Mouse (Mus musculus): ENCODE measurements around the gene 2310034G01Rik. TPM values are rescaled to one million over a fixed set of nuclear protein-coding genes. Genes with fewer than 3 reads are reported as not detected.

Gene 2310034G01Rik
- total RNA-seq, 1 experiment: 0.80 TPM

DNA sequence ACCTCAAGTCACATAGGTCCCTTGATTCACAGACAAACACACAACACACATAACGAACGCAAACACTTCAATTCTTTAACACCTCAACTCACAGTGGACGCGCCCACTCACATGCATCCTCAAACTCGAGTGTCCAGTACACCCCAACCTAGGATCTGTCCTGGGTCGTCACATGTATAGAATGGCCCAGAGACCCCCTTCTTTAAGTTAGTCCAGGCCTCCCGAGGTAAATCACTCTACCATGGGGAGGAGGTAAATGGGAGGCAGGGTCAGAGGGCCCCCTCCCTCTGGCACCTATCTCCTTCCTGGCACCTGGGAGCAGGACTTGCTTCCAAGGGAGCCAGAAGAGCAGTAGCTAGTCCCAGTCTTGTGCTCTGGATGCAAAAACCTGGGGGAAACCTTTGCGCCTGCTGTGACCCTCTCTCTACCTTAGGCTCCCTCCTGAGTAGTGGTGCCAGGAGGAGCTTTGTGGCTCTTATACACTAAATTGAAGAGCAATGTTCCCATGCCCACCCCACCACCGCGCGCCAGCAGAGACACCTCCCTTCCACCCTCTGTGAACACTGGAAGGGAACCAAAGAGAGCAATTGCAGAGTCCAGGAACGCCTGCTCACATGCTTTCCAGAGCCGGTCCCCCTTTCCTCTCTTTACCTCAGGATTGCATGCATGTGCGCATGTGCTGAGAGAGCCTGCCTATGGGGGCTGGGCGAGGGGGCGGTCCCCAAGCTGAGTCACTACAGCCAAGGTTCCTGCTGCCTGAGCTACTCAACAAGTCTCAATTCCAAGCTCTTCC is 31.3 kb downstream of the 2310034G01Rik start:
- Histone ChIP-seq H3K4me3 (ENCODE audit: insufficient read depth in 1 of 2, low read depth in 1 of 2, low read length in 2 of 2, poor library complexity in 1 of 2, severe bottlenecking in 1 of 2) (no peak overlapping the region; a peak in 1 of 4 replicates), H3K4me1 (ENCODE audit: control insufficient read depth in 2 of 2, insufficient read depth in 2 of 2, low read length in 2 of 2, poor library complexity in 1 of 2) (peaks cover 0 to 13% of the 10 kb centered on the region in 2 experiments; a peak in 1 of 4 replicates), H3K36me3 (ENCODE audit: control insufficient read depth, insufficient read depth, low read length, poor library complexity, severe bottlenecking) (no peaks in the 10 kb centered on the region), H3K9me3 (ENCODE audit: control insufficient read depth, insufficient read depth, low read depth, low read length) (no peaks in the 10 kb centered on the region), H3K27ac (ENCODE audit: insufficient read depth, low read depth, low read length, poor library complexity, severe bottlenecking) (no peak overlapping the region), H3K9ac (ENCODE audit: insufficient read depth, low read depth, low read length, poor library complexity, severe bottlenecking) (no peak overlapping the region)
- in situ Hi-C loops (cut with MboI; ENCODE audit: low sequenced_read_pairs in 2 of 2, unreplicated experiment in 2 of 2): no loop called here
- DNase-seq (ENCODE audit: low read depth, low spot score): no peak
- TF ChIP-seq ZC3H11A (IDR thresholded peaks at IDR 0.05; ENCODE audit: borderline replicate concordance, low read depth, low read length) (no peak), ZNF384 (IDR thresholded peaks at IDR 0.05; ENCODE audit: low read depth, low read length) (no peak), HCFC1 (IDR thresholded peaks at IDR 0.05; ENCODE audit: borderline replicate concordance, insufficient read depth, low read length) (no peak), MAFK (IDR thresholded peaks at IDR 0.05; ENCODE audit: insufficient read depth, low read depth, low read length) (no peak), CHD2 (IDR thresholded peaks at IDR 0.05; ENCODE audit: low read depth, low read length) (no peak)

DNA sequence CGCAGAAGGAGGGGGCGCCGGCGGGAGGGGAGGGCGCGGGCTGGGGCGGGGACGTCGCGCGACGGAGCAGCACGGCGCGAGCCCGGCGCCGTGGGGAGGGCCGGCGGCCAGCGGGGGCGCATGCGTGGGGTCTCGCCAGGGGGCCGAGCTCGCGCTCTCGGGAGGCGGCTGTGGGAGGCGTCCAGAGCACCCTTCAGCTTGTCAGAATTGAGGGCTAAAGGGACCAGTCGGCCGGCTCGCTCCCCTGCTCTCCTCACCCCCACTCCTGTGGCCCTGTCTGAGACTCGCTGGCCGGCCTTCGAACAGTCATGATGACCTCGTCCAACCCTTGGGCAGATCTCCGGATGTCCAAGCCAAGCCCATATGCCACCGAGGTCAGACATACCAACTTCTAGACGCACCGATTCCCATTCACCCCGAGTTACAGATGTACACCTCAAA is 32.1 kb downstream of the 2310034G01Rik start:
- no peak for DNase-seq (ENCODE audit: low read depth, low spot score)
- Histone ChIP-seq H3K4me3 (ENCODE audit: insufficient read depth in 1 of 2, low read depth in 1 of 2, low read length in 2 of 2, poor library complexity in 1 of 2, severe bottlenecking in 1 of 2) (peak overlapping the region; percentile 11 to 66; a peak in 3 of 4 replicates), H3K9ac (ENCODE audit: insufficient read depth, low read depth, low read length, poor library complexity, severe bottlenecking) (no peak overlapping the region), H3K4me1 (ENCODE audit: control insufficient read depth in 2 of 2, insufficient read depth in 2 of 2, low read length in 2 of 2, poor library complexity in 1 of 2) (peaks cover 0 to 13% of the 10 kb centered on the region in 2 experiments; a peak in 1 of 4 replicates), H3K27ac (ENCODE audit: insufficient read depth, low read depth, low read length, poor library complexity, severe bottlenecking) (no peak overlapping the region), H3K9me3 (ENCODE audit: control insufficient read depth, insufficient read depth, low read depth, low read length) (no peaks in the 10 kb centered on the region), H3K36me3 (ENCODE audit: control insufficient read depth, insufficient read depth, low read length, poor library complexity, severe bottlenecking) (no peaks in the 10 kb centered on the region)
- in situ Hi-C loops (cut with MboI; ENCODE audit: low sequenced_read_pairs in 2 of 2, unreplicated experiment in 2 of 2): no loop called here
- TF ChIP-seq CHD2 (IDR thresholded peaks at IDR 0.05; ENCODE audit: low read depth, low read length) (no peak), ZC3H11A (IDR thresholded peaks at IDR 0.05; ENCODE audit: borderline replicate concordance, low read depth, low read length) (no peak), MAFK (IDR thresholded peaks at IDR 0.05; ENCODE audit: insufficient read depth, low read depth, low read length) (no peak)

DNA sequence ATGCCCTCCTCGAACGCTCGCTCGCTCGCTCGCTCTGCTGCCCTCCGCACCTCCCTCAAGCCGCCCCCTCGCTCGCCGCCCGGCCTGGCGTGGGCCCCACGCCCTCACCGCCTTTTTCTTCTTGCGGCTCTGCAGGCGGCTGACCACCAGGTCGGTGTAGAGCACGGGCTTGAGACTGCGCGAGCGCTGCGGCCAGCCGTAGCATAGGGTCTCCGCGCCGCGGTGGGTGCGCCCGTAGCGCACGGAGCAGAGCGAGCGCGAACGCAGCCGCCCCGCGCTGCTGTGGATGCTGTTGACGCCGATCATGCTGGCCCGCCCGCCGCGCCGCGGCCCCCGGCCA is 32.6 kb downstream of the 2310034G01Rik start:
- Histone ChIP-seq H3K36me3 (ENCODE audit: control insufficient read depth, insufficient read depth, low read length, poor library complexity, severe bottlenecking) (no peaks in the 10 kb centered on the region), H3K9me3 (ENCODE audit: control insufficient read depth, insufficient read depth, low read depth, low read length) (no peaks in the 10 kb centered on the region), H3K9ac (ENCODE audit: insufficient read depth, low read depth, low read length, poor library complexity, severe bottlenecking) (0 out of 2 replicates have a peak overlapping the region, but pooled peaks have one; percentile 32), H3K27ac (ENCODE audit: insufficient read depth, low read depth, low read length, poor library complexity, severe bottlenecking) (no peak overlapping the region), H3K4me1 (ENCODE audit: control insufficient read depth in 2 of 2, insufficient read depth in 2 of 2, low read length in 2 of 2, poor library complexity in 1 of 2) (peaks cover 0 to 13% of the 10 kb centered on the region in 2 experiments; a peak in 1 of 4 replicates), H3K4me3 (ENCODE audit: insufficient read depth in 1 of 2, low read depth in 1 of 2, low read length in 2 of 2, poor library complexity in 1 of 2, severe bottlenecking in 1 of 2) (peak overlapping the region; percentile 57 to 66; a peak in 3 of 4 replicates)
- no peak for TF ChIP-seq ZC3H11A (IDR thresholded peaks at IDR 0.05; ENCODE audit: borderline replicate concordance, low read depth, low read length)
- no peak for TF ChIP-seq MAFK (IDR thresholded peaks at IDR 0.05; ENCODE audit: insufficient read depth, low read depth, low read length)
- TF ChIP-seq HCFC1 (IDR thresholded peaks at IDR 0.05; ENCODE audit: borderline replicate concordance, insufficient read depth, low read length): no peak
- no peak for TF ChIP-seq CHD2 (IDR thresholded peaks at IDR 0.05; ENCODE audit: low read depth, low read length)
- TF ChIP-seq ZNF384 (IDR thresholded peaks at IDR 0.05; ENCODE audit: low read depth, low read length): no peak
- DNase-seq (ENCODE audit: low read depth, low spot score): no peak
- in situ Hi-C loops (cut with MboI; ENCODE audit: low sequenced_read_pairs in 2 of 2, unreplicated experiment in 2 of 2): no loop called here

DNA sequence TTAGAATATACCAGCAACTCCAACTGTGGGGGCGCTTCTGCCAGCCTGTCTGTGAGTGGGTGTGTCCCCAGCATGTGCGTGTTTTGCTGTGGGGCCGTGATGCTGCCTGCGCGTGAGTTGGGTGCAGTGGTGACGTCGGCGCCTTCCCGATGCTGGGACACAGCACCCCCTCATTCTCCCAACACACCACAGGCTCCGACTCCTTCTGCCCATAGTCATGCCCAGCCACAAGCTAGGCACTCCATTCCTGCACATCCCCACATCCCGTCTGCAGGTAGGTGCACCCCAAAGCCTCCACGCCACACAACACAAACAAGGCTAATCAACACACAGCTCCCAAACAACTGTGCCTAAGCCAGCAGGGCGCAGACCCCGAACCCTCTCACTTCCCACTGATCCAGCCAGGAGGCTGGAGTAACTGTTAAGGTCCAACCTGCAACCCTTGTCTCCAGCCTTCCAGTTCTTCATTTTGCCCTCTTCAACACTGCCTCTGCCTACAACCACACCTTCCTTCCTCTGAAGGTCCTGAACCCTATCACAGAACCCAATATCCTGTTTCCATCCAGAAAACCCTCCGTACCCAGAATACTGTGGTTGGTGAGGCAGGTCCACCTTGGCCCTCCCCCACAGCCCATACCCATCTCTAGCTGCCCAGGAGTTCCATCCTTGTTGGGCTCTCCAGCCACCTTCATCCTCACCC is 33.1 kb downstream of the 2310034G01Rik start:
- Histone ChIP-seq H3K9ac (ENCODE audit: insufficient read depth, low read depth, low read length, poor library complexity, severe bottlenecking) (no peak overlapping the region), H3K9me3 (ENCODE audit: control insufficient read depth, insufficient read depth, low read depth, low read length) (no peaks in the 10 kb centered on the region), H3K27ac (ENCODE audit: insufficient read depth, low read depth, low read length, poor library complexity, severe bottlenecking) (no peak overlapping the region), H3K4me1 (ENCODE audit: control insufficient read depth in 2 of 2, insufficient read depth in 2 of 2, low read length in 2 of 2, poor library complexity in 1 of 2) (peaks cover 0 to 13% of the 10 kb centered on the region in 2 experiments; a peak in 1 of 4 replicates), H3K4me3 (ENCODE audit: insufficient read depth in 1 of 2, low read depth in 1 of 2, low read length in 2 of 2, poor library complexity in 1 of 2, severe bottlenecking in 1 of 2) (peak overlapping the region; percentile 57 to 66; a peak in 3 of 4 replicates), H3K36me3 (ENCODE audit: control insufficient read depth, insufficient read depth, low read length, poor library complexity, severe bottlenecking) (no peaks in the 10 kb centered on the region)
- DNase-seq (ENCODE audit: low read depth, low spot score): no peak
- in situ Hi-C loops (cut with MboI; ENCODE audit: low sequenced_read_pairs in 2 of 2, unreplicated experiment in 2 of 2): no loop called here
- TF ChIP-seq CHD2 (IDR thresholded peaks at IDR 0.05; ENCODE audit: low read depth, low read length) (no peak), MAFK (IDR thresholded peaks at IDR 0.05; ENCODE audit: insufficient read depth, low read depth, low read length) (no peak), ZC3H11A (IDR thresholded peaks at IDR 0.05; ENCODE audit: borderline replicate concordance, low read depth, low read length) (no peak), HCFC1 (IDR thresholded peaks at IDR 0.05; ENCODE audit: borderline replicate concordance, insufficient read depth, low read length) (no peak), ZNF384 (IDR thresholded peaks at IDR 0.05; ENCODE audit: low read depth, low read length) (no peak)

All from ES-E14 (cell line).